Mouse (Mus musculus) adrenal gland, postnatal 14 days (tissue): ENCODE results near the gene Nmnat3. TPM values are rescaled to one million over a fixed set of nuclear protein-coding genes. Genes with fewer than 3 reads are reported as not detected.

Experiments
- DNase-seq: peaks from one replicate; pipeline ENCODE4 v3.0.0; 2021; ENCODE audit warnings: mixed read lengths
- total RNA-seq: library from RNA; stranded (reverse); gene quantifications from 2 replicates; pipeline ENCODE4 v1.2.3, GENCODE M21; 2021

The Nmnat3 gene
- total RNA-seq, 1 experiment from 2014 or later: 12.1 TPM

GRCm38 (mm10) chr9:98361047-98361446, 73.8 kb downstream of the Nmnat3 start:
- no peak for DNase-seq

DNA sequence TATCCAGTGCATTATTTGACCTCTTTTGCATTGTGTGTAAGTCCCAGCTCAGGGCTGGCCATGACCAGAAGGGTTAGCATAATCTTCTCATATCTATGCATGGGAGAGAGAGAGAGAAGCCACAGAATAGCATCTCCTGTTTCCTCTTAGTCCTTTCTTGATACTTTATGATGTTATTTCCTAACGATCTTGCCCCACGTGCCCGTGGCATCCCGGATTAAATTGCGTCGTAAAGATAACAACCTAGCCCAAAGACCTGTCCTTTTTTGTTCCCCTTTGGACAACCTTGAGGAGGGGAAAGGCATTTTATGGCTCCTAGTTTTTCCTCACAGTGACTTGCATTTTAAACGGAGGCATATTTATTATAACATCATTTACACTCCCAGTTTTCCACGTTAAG, 78.8 kb downstream of the Nmnat3 start:
- no peak for DNase-seq

GRCm38 (mm10) chr9:98367333-98367962, 80.2 kb downstream of the Nmnat3 start:
- DNase-seq: no peak

GRCm38 (mm10) chr9:98369707-98370106, 82.5 kb downstream of the Nmnat3 start:
- DNase-seq: no peak

GRCm38 (mm10) chr9:98373358-98373757, 86.1 kb downstream of the Nmnat3 start:
- no peak for DNase-seq

GRCm38 (mm10) chr9:98374897-98375296, 87.7 kb downstream of the Nmnat3 start:
- no peak for DNase-seq

DNA sequence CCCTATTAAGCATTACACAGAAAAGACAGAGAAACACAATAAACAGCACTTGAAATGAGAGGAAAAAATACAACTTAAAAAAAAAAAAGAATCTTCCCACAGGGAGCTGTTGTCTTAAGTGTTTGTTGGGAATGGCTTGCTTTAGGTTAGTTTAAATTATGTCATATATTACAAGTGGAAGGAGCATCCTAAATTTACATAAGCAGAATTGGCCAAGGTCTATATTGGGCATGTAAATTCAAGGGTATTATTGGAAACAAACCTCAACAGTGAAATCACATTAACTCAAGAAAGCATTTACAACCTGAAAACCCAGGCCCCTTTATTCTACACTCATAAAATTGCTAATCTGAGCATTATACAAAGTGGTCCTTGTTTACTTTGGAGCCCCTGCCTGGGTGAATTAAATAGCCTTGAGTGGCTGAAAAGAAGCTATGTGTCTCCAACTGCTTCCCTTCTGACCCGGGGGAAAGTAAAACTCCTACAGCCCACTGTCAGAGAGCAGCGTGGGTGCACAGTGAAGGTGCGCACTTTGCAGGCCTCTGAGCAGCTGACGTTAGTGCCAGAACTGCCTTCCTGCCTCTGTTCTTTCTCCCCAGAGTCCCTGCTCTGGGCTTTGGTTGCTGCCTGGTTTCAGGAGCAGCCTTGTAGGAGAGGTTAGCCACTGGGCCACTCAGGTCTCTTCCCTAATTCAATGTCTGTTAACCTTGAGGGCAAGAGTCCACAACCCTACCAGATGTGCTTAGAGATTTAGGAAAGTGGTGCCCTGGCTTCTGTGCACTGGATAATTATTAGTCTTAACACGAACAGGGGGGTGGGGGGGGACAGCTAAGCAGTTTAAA, 88.3 kb downstream of the Nmnat3 start:
- no peak for DNase-seq

GRCm38 (mm10) chr9:98379736-98380135, 92.5 kb downstream of the Nmnat3 start:
- DNase-seq: no peak

DNA sequence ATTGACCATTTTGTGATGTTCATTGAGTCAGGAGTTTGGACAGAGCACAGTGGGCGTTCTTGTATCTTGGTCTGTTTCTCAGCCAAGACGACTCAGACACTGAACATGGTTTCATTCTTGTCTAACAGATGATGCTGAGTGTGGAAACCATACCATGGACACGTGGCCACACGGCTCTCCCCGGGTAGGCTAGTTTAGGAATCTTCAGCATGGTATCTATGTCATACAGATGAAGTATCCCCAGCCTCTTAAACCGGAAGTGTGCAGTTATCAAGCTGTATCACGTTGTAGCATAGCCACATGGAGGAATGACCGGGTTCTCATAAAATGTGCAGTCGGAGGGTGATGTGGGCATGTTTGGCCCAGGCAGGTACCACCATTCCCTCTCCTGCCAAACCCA, 93.4 kb downstream of the Nmnat3 start:
- no peak for DNase-seq

DNA sequence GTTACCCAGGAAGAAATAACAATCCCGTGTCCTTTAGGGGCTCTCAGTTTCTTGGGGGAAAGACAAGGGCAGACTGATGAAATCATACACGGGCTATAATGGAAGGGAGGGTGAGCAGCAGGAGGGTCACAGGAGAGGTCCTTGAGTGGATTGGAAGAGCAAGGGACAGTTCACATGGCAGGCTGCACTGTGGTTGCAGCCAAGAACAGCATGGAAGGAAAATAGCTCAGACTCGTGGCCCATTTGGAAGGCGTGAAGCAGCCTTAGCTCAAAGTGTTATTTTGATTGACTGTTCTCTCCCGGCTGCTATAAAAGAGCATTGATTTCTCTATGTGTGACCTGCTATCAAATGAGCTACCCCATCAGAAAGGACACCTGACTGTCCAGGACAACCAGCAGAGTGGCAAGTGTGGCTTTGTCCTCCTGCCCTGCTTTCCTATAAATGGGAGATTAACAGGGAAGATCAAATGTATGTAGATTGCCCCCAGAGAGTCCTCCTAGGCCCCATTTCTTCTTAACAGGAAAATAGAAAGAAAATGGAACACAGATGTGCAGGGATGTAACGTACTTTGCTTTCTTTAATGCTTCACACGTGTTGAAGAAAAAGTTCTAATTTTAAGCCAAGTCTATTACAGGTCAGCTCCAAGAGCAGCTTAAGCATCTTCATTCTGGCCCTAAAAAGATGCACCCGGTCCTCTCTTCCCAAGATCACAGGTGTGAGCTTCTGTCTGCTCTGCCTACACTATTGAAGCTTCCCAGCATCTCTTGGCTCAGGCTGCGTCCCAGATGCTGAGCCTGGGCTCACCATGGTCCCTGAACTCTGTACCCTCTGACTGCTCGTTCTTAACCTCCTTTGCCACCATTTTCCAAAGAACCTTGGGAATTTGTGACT, 100.8 kb downstream of the Nmnat3 start:
- no peak for DNase-seq

GRCm38 (mm10) chr9:98388633-98388965, 101.4 kb downstream of the Nmnat3 start:
- DNase-seq: no peak

GRCm38 (mm10) chr9:98393496-98393895, 106.3 kb downstream of the Nmnat3 start:
- no peak for DNase-seq

DNA sequence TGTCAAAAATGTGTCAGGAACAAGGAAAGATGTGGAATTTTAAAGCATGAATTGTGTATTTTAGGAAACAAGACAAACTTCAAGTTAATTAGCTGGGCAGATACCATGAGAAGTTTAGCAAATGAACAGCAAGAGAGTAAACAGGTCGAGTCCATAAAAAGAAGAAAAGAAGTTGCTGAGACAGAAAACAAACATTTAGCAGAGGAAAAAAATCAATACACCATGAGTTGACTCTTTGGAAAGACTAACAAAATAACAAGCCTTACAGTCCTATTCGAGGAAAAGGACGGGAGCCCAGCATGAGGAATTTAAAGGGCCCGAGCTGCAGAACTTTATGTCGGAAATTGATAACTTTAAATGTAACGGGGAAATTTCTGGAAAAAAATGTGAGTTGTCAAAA, 110.0 kb downstream of the Nmnat3 start:
- no peak for DNase-seq

DNA sequence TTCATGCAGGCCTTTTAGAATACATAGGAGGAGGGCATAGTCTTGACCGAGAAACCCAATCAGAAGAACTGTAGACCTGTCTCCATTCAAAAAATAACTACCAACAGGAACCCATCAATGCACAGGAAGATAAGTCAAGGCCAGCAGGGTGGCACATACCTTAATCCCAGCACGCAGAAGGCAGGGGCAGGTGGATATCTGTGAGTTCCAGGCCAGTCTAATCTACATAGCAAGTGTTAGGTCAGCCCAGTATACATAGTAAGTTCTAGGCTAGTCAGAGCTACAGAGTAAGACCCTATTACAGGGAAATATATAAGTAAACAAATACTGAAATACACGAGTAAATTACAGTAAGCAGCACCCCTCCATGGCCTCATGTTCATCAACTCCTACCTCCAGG, 110.6 kb downstream of the Nmnat3 start:
- DNase-seq: no peak

- DNase-seq: no peak
These were observed 113.1 kb downstream of the Nmnat3 start for GRCm38 (mm10) chr9:98400185-98400894.

- no peak for DNase-seq
These were observed 114.4 kb downstream of the Nmnat3 start for GRCm38 (mm10) chr9:98401611-98402010.

DNA sequence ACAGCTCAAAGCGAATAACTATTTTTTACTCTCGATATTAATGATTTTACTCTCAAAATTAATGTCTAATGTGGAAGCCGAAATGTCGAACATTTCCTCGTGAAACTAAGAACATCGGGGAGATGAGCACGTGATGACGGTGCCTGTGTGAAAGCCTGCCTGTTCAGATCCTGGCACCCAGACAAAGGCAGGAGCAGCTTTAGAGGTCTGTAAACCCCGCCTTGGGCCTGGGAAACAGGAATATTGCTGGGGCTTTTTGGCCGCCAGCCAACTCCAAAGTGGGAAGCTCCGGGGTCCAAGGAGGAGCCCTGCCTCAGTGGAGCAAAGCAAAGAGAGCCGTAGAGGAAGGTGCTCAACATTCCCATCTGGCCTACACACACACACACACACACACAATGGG, 120.5 kb downstream of the Nmnat3 start:
- no peak for DNase-seq

- DNase-seq: peak; percentile 88
These were observed 121.9 kb downstream of the Nmnat3 start for GRCm38 (mm10) chr9:98409137-98409536.

DNA sequence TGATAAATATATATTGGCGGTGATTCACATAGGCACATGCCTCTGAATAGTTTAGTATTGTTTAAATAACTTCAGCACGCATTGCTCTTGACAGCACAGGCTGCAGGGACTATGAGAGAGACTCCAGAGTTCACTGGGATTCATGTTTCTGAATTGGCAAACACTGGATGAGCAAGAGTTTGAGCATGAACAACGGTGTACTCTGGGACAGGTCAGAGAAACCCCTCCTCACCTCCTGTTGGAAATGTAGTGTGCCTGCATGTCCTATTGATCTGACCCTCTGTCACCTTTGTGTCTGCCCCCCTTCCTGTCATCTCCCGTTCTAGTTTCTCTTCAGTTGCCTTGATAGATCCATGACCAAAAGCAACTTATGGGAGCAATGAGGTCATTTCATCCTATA, 128.2 kb downstream of the Nmnat3 start:
- no peak for DNase-seq

DNA sequence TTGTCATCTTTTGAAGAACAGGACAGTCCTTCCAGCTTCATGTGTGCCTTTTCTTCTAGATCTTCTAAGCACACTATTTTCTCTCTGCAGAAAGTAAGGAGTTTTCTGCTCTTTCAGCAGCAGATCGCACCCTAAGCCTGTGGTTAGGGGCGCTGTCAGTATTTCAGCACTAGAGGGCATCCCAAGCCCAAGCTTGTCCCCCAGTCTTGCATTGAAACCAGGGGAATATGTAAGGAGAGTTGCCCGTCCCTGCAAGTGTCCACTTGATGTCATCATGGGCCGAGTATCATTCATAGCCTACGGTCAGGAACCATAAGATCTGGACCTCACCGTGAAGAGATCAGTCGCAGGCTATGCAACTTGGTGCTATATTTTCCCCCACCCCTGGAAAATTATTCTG, 130.7 kb downstream of the Nmnat3 start:
- peak; percentile 29 for DNase-seq

GRCm38 (mm10) chr9:98418346-98418745, 131.1 kb downstream of the Nmnat3 start:
- no peak for DNase-seq

GRCm38 (mm10) chr9:98420666-98421065, 133.4 kb downstream of the Nmnat3 start:
- DNase-seq: no peak
